Mouse (Mus musculus) right cerebral cortex, adult 18-20 months (tissue): ENCODE results near the gene Ttc28.
"Not testable (repeated sequence)": the region's sequence is repeated elsewhere in the genome, so short reads cannot be mapped to it uniquely, and the experiment has no call there.

Experiments
- DNase-seq: peaks from one replicate; pipeline ENCODE4 v3.0.0; 2022; ENCODE audit warnings: mixed read lengths

The Ttc28 gene

GRCm38 (mm10) chr5:111254362-111254761, 374.8 kb downstream of the Ttc28 start:
- no peak for DNase-seq

GRCm38 (mm10) chr5:111254781-111255180, 375.2 kb downstream of the Ttc28 start:
- no peak for DNase-seq

GRCm38 (mm10) chr5:111256181-111256580, 376.6 kb downstream of the Ttc28 start:
- DNase-seq, result no peak

- peak; percentile 57 for DNase-seq
These were observed 377.5 kb downstream of the Ttc28 start for GRCm38 (mm10) chr5:111257127-111257526.

GRCm38 (mm10) chr5:111261162-111261561, 381.6 kb downstream of the Ttc28 start:
- not testable (repeated sequence) for DNase-seq

- no peak for DNase-seq
These were observed 382.4 kb downstream of the Ttc28 start for GRCm38 (mm10) chr5:111261733-111262573.

- DNase-seq, result peak; percentile 25
These were observed 383.1 kb downstream of the Ttc28 start for GRCm38 (mm10) chr5:111262574-111263239.

- DNase-seq, result no peak
These were observed 383.8 kb downstream of the Ttc28 start for GRCm38 (mm10) chr5:111263370-111263769.

- no peak for DNase-seq
These were observed 384.9 kb downstream of the Ttc28 start for GRCm38 (mm10) chr5:111264488-111264887.

GRCm38 (mm10) chr5:111266658-111267057, 387.1 kb downstream of the Ttc28 start:
- no peak for DNase-seq

- DNase-seq, result no peak
These were observed 387.5 kb downstream of the Ttc28 start for GRCm38 (mm10) chr5:111267100-111267499.

- DNase-seq, result no peak
These were observed 389.2 kb downstream of the Ttc28 start for GRCm38 (mm10) chr5:111268852-111269251.

GRCm38 (mm10) chr5:111269613-111270205, 390.1 kb downstream of the Ttc28 start:
- peak; percentile 39 for DNase-seq

- DNase-seq, result no peak
These were observed 390.8 kb downstream of the Ttc28 start for GRCm38 (mm10) chr5:111270246-111271002.

GRCm38 (mm10) chr5:111273589-111273988, 394.0 kb downstream of the Ttc28 start:
- DNase-seq, result peak; percentile 83

GRCm38 (mm10) chr5:111274948-111275347, 395.3 kb downstream of the Ttc28 start:
- DNase-seq, result no peak

- DNase-seq, result no peak
These were observed 405.0 kb downstream of the Ttc28 start for GRCm38 (mm10) chr5:111284420-111285175.

GRCm38 (mm10) chr5:111287571-111287970, 408.0 kb downstream of the Ttc28 start:
- DNase-seq, result no peak

GRCm38 (mm10) chr5:111288486-111288885, 408.9 kb downstream of the Ttc28 start:
- no peak for DNase-seq

GRCm38 (mm10) chr5:111290071-111290470, 410.5 kb downstream of the Ttc28 start:
- peak; percentile 39 for DNase-seq

GRCm38 (mm10) chr5:111291639-111292038, 412.0 kb downstream of the Ttc28 start:
- peak; percentile 83 for DNase-seq

- no peak for DNase-seq
These were observed 418.2 kb downstream of the Ttc28 start for GRCm38 (mm10) chr5:111297801-111298200.
